Mouse (Mus musculus): ENCODE results near the gene Mtln. TPM values are rescaled to one million over a fixed set of nuclear protein-coding genes. Genes with fewer than 3 reads are reported as not detected.

The Mtln gene
- polyA plus RNA-seq (2015; fragmentation: Nextera tagmentation; extraction: Ambion mirVana) = 36.0 and 36.9 TPM in 2 replicates

GRCm38 (mm10) chr2:127791919-127792603 is at the start of gene Mtln:
Mtln (minus strand) TSS chr2:127792488.
- peak within 1 kb of the TSS; percentile 89 for H3K27ac ChIP-seq (replicated peaks)
- peaks cover 21% of the 10 kb centered on the region for H3K4me1 ChIP-seq
- H3K9ac ChIP-seq = peak within 1 kb of the TSS; percentile 63
- H3K36me3 ChIP-seq = no peaks in the 10 kb centered on the region
- no peaks in the 10 kb centered on the region for H3K27me3 ChIP-seq
- WGBS = under 1% methylated on average over 37 of the region's 37 CpGs
- H3K9me3 ChIP-seq (replicated peaks) = no peaks in the 10 kb centered on the region
- peak within 1 kb of the TSS; percentile 67 for H3K4me2 ChIP-seq (replicated peaks)
- peak within 1 kb of the TSS; percentile 86 for H3K4me3 ChIP-seq (replicated peaks)
- ATAC-seq (ENCODE audit: insufficient number of reproducible peaks, low FRiP score, low TSS enrichment, low read depth) = peak; percentile 93

GRCm38 (mm10) chr2:127841402-127841801 is 49.1 kb upstream of the Mtln start:
- Histone ChIP-seq H3K27me3 (peaks cover 30% of the 10 kb centered on the region), H3K4me3 (replicated peaks) (no peak overlapping the region), H3K36me3 (no peaks in the 10 kb centered on the region), H3K4me1 (no peaks in the 10 kb centered on the region), H3K9me3 (replicated peaks) (no peaks in the 10 kb centered on the region), H3K27ac (replicated peaks) (no peak overlapping the region), H3K9ac (no peak overlapping the region), H3K4me2 (replicated peaks) (no peak overlapping the region)
- no peak for ATAC-seq (ENCODE audit: insufficient number of reproducible peaks, low FRiP score, low TSS enrichment, low read depth)
- 68% methylated on average over 1 of the region's 1 CpGs for WGBS

GRCm38 (mm10) chr2:127839425-127839824 is 47.1 kb upstream of the Mtln start:
- H3K4me3 ChIP-seq (replicated peaks) = no peak overlapping the region
- WGBS = 19% methylated on average over 11 of the region's 11 CpGs
- no peaks in the 10 kb centered on the region for H3K4me1 ChIP-seq
- no peak overlapping the region for H3K9ac ChIP-seq
- no peaks in the 10 kb centered on the region for H3K36me3 ChIP-seq
- no peak overlapping the region for H3K4me2 ChIP-seq (replicated peaks)
- no peak for ATAC-seq (ENCODE audit: insufficient number of reproducible peaks, low FRiP score, low TSS enrichment, low read depth)
- peaks cover 30% of the 10 kb centered on the region for H3K27me3 ChIP-seq
- H3K9me3 ChIP-seq (replicated peaks) = no peaks in the 10 kb centered on the region
- H3K27ac ChIP-seq (replicated peaks) = no peak overlapping the region

GRCm38 (mm10) chr2:127838576-127838975 is 46.3 kb upstream of the Mtln start, which contains the start of gene Acoxl:
Acoxl (plus strand) TSS chr2:127838876.
- Histone ChIP-seq H3K9ac (no peak within 1 kb of the TSS), H3K4me1 (no peaks in the 10 kb centered on the region), H3K9me3 (replicated peaks) (no peaks in the 10 kb centered on the region), H3K27me3 (peaks cover 33% of the 10 kb centered on the region), H3K4me2 (replicated peaks) (no peak within 1 kb of the TSS), H3K27ac (replicated peaks) (no peak within 1 kb of the TSS), H3K4me3 (replicated peaks) (no peak within 1 kb of the TSS), H3K36me3 (no peaks in the 10 kb centered on the region)
- ATAC-seq (ENCODE audit: insufficient number of reproducible peaks, low FRiP score, low TSS enrichment, low read depth) = no peak
- 70% methylated on average over 7 of the region's 7 CpGs for WGBS

- no peak for ATAC-seq (ENCODE audit: insufficient number of reproducible peaks, low FRiP score, low TSS enrichment, low read depth)
- H3K4me2 ChIP-seq (replicated peaks) = no peak overlapping the region
- H3K4me1 ChIP-seq = peaks cover 8% of the 10 kb centered on the region; the same call in 1 of the 2 replicates
- H3K27me3 ChIP-seq = peaks cover 7% of the 10 kb centered on the region
- H3K4me3 ChIP-seq (replicated peaks) = no peak overlapping the region
- no peak overlapping the region for H3K9ac ChIP-seq
- H3K27ac ChIP-seq (replicated peaks) = no peak overlapping the region
- H3K36me3 ChIP-seq = no peaks in the 10 kb centered on the region
- WGBS = 8% methylated on average over 2 of the region's 2 CpGs
- no peaks in the 10 kb centered on the region for H3K9me3 ChIP-seq (replicated peaks)
Observed at GRCm38 (mm10) chr2:127832833-127833190, 40.5 kb upstream of the Mtln start.

GRCm38 (mm10) chr2:127832103-127832832 is 40.0 kb upstream of the Mtln start:
- H3K27ac ChIP-seq (replicated peaks) = 0 out of 2 replicates have a peak overlapping the region, but pooled peaks have one; percentile 28
- ATAC-seq (ENCODE audit: insufficient number of reproducible peaks, low FRiP score, low TSS enrichment, low read depth) = no peak; the same call in 1 of the 2 replicates

GRCm38 (mm10) chr2:127831401-127832102 is 39.3 kb upstream of the Mtln start, which contains the start of gene Bub1:
Bub1 (minus strand) TSS chr2:127831865.
- Histone ChIP-seq H3K9me3 (replicated peaks) (no peaks in the 10 kb centered on the region), H3K9ac (peak within 1 kb of the TSS; percentile 39), H3K27me3 (peaks cover 4% of the 10 kb centered on the region; the same call in 1 of the 2 replicates), H3K4me2 (replicated peaks) (peak within 1 kb of the TSS; percentile 84), H3K4me1 (peaks cover 8% of the 10 kb centered on the region; the same call in 1 of the 2 replicates), H3K36me3 (no peaks in the 10 kb centered on the region), H3K27ac (replicated peaks) (0 out of 2 replicates have a peak within 1 kb of the TSS, but pooled peaks have one; percentile 34), H3K4me3 (replicated peaks) (peak within 1 kb of the TSS; percentile 77)
- WGBS = under 1% methylated on average over 56 of the region's 56 CpGs
- peak; percentile 93 for ATAC-seq (ENCODE audit: insufficient number of reproducible peaks, low FRiP score, low TSS enrichment, low read depth)

More at GRCm38 (mm10) chr2:127832103-127832832, 40.0 kb upstream of the Mtln start:
- Histone ChIP-seq H3K4me3 (replicated peaks) (peak overlapping the region; percentile 77), H3K4me1 (peaks cover 8% of the 10 kb centered on the region; the same call in 1 of the 2 replicates), H3K9me3 (replicated peaks) (no peaks in the 10 kb centered on the region), H3K9ac (no peak overlapping the region), H3K36me3 (no peaks in the 10 kb centered on the region), H3K4me2 (replicated peaks) (peak overlapping the region; percentile 84), H3K27me3 (peaks cover 4% of the 10 kb centered on the region; the same call in 1 of the 2 replicates)
- 33% methylated on average over 11 of the region's 11 CpGs for WGBS

GRCm38 (mm10) chr2:127789651-127790270 is 2.5 kb downstream of the Mtln start:
- Histone ChIP-seq H3K4me2 (replicated peaks) (peak overlapping the region; percentile 56), H3K27me3 (no peaks in the 10 kb centered on the region), H3K9ac (no peak overlapping the region), H3K4me1 (peaks cover 21% of the 10 kb centered on the region), H3K27ac (replicated peaks) (no peak overlapping the region), H3K9me3 (replicated peaks) (no peaks in the 10 kb centered on the region), H3K36me3 (no peaks in the 10 kb centered on the region), H3K4me3 (replicated peaks) (peak overlapping the region; percentile 82)
- 21% methylated on average over 9 of the region's 9 CpGs for WGBS
- no peak for ATAC-seq (ENCODE audit: insufficient number of reproducible peaks, low FRiP score, low TSS enrichment, low read depth)

- H3K27ac ChIP-seq (replicated peaks) = peak overlapping the region; percentile 52; the same call in 1 of the 2 replicates
Observed at GRCm38 (mm10) chr2:127789138-127789537, 3.1 kb downstream of the Mtln start.

GRCm38 (mm10) chr2:127788440-127789116 is 3.7 kb downstream of the Mtln start, which contains the start of gene Nphp1:
Nphp1 (minus strand) TSS chr2:127788897.
- under 1% methylated on average over 40 of the region's 40 CpGs for WGBS

More at GRCm38 (mm10) chr2:127789138-127789537, 3.1 kb downstream of the Mtln start:
- 4% methylated on average over 11 of the region's 11 CpGs for WGBS
- no peak for ATAC-seq (ENCODE audit: insufficient number of reproducible peaks, low FRiP score, low TSS enrichment, low read depth)
- Histone ChIP-seq H3K4me2 (replicated peaks) (peak overlapping the region; percentile 56), H3K4me1 (peaks cover 21% of the 10 kb centered on the region), H3K36me3 (no peaks in the 10 kb centered on the region), H3K9me3 (replicated peaks) (no peaks in the 10 kb centered on the region), H3K4me3 (replicated peaks) (peak overlapping the region; percentile 82), H3K27me3 (no peaks in the 10 kb centered on the region), H3K9ac (peak overlapping the region; percentile 57)

More at GRCm38 (mm10) chr2:127788440-127789116, 3.7 kb downstream of the Mtln start, which contains the start of gene Nphp1:
- peaks cover 21% of the 10 kb centered on the region for H3K4me1 ChIP-seq
- no peaks in the 10 kb centered on the region for H3K27me3 ChIP-seq
- no peaks in the 10 kb centered on the region for H3K36me3 ChIP-seq
- H3K9ac ChIP-seq = peak within 1 kb of the TSS; percentile 57
- H3K9me3 ChIP-seq (replicated peaks) = no peaks in the 10 kb centered on the region
- ATAC-seq (ENCODE audit: insufficient number of reproducible peaks, low FRiP score, low TSS enrichment, low read depth) = peak; percentile 76
- H3K4me2 ChIP-seq (replicated peaks) = peak within 1 kb of the TSS; percentile 56
- H3K27ac ChIP-seq (replicated peaks) = peak within 1 kb of the TSS; percentile 52; the same call in 1 of the 2 replicates
- peak within 1 kb of the TSS; percentile 82 for H3K4me3 ChIP-seq (replicated peaks)
